Mouse (Mus musculus) E14TG2a.4 (cell line): ENCODE data around the gene Ces3a.

Source experiments
- CTCF ChIP-seq: conservative IDR thresholded peaks from 2 replicates; pipeline ENCODE4 v1.5.1; 2014; ENCODE audit warnings: low read length
- NANOG ChIP-seq: IDR thresholded peaks from 2 replicates; pipeline ENCODE4 v1.6.1; 2014; ENCODE audit warnings: borderline replicate concordance, low read length, mixed read lengths
- POU5F1 ChIP-seq: IDR thresholded peaks from 2 replicates; pipeline ENCODE4 v1.6.1; 2014; ENCODE audit warnings: low read length, borderline replicate concordance

- no peak for TF ChIP-seq CTCF
- no peak for TF ChIP-seq POU5F1
- no peak for TF ChIP-seq NANOG
Measured at GRCm38 (mm10) chr8:105048371-105048854, at the start of gene Ces3a.
